Mouse (Mus musculus) layer of hippocampus, adult 8-10 months (tissue): Measurements from ENCODE around the gene Tbk1. TPM values are rescaled to one million over a fixed set of nuclear protein-coding genes. Genes with fewer than 3 reads are reported as not detected.
A peak's percentile ranks its signal among the peaks of the same experiment; 100 is the strongest.

ENCODE experiments used
- DNase-seq, 2 experiments: peaks; one replicate each; pipeline ENCODE4 v3.0.0; 2022; ENCODE audit warnings: low spot score in 2 of 2
- total RNA-seq, 4 experiments: library from RNA; stranded (reverse); gene quantifications; 2 replicates each; pipeline ENCODE4 v1.2.4; 2022

Gene Tbk1
- total RNA-seq, 4 experiments from 2014 or later = 51.3 to 64.1 (median 54.2) TPM

DNA sequence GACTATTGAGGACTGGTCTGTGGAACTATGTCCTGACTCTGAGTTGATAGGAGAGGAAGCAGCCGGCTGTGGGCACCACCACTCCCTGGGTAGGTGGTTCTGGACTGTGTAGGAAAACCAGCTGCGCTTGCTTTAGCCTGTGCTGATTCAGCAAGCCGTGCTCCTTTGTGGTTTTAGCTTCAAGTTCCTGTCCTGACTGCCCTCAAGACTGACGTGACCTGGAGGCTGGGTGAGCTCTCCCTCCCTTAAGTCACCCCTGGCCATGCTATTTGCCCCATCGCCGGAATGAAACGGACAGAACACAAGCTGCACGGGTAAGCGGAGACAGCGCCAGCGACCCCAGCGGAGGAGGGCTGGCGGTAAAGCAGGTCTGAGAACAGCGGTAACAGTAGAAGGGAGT, 4.5 kb upstream of the Tbk1 start:
- DNase-seq = no peak

GRCm38 (mm10) chr10:121587371-121587840, 819 bp upstream of the Tbk1 start:
- DNase-seq = no peak

DNA sequence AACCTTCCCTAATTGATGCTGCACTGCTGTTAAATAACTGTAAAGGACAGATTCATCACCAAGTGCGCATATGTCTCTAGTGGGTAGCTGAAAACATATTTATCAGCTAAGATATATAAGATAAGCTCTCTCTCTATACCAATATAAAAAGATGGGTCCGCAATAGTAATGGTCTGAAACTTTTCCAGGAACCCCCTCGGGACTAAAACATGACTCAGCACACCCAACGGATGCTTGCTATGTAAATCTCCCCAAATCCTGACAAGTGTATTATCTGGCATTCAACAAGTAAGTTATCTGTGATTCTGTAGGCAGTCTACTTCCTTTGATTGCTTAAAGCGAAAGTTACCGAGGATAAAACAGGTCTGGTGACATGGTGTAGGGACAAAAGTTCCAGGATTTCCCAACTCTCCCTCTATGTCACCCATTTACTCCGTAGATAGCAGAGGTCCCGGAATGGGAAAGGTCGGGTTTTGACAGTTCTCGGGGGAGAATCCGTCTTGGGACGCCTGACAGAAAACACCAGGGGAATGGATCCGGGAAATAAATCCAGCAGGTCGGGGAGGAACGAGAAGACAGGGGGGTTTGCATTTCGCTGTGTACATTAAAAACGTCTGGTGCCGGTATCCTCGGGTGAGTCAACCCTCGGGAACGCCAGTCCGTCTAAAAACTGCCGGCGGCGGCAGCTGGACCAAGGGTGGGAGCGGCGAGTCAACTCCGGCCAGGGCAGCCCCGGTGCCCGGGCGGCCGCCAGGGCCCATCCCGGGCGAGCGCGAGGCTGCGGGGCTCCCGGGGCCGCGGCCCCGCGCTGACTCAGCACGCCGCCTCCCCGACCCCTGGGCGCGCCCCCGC, 570 bp downstream of the Tbk1 start:
- DNase-seq = peak in 1 of 2 experiments; percentile 1

DNA sequence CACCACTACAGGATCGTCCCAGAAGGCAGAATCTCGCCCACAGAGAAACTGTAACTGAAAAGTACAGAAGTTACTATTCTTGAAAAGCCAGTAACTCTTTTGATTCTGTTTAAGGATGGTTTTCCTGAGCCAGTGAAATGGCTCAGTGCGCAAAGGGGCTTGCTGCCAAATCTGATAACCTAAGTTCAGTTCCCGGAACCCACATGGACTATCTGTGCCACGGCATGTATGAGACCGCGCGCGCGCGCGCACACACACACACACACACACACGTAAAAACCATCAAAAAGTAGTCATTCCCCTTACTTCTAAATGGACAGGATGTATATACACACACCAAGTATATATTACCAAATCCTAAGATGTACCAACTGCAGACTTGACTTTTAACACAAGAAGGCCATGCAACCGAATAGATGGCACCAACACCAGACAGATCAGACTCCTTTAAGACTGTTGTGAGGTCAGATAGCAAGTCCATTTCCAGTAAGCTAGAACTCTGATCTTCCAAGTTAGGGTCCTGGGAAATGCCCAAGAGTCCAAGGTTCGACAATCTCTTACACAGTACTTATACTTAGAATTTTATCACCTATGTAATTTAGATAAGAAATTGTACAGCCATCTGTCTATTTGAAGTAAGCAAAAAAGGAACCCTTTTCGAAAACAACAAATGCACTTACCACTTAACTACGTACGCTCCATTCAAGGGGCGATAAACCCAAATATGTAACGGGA, 1.4 kb downstream of the Tbk1 start:
- DNase-seq = peak in 1 of 2 experiments; percentile 1

DNA sequence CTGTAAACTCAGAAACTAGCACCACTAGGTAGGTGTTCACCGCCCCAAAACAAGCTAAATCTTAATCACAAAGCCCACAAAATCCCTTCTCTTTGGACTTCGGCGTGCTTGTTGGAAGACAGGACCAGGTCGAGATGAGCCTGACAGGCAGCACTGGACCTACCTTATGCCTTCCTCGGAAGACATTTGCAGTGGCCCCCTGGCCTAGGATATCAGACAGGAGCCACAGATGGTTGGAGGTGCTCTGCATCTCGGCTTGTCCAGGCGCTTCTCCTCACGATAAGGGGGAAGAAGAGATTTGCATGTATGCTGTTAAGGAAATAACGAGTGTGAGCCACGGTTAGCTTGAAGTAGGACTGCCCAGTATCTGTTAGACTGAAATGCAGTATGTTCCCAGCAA, 2.6 kb downstream of the Tbk1 start:
- no peak for DNase-seq

DNA sequence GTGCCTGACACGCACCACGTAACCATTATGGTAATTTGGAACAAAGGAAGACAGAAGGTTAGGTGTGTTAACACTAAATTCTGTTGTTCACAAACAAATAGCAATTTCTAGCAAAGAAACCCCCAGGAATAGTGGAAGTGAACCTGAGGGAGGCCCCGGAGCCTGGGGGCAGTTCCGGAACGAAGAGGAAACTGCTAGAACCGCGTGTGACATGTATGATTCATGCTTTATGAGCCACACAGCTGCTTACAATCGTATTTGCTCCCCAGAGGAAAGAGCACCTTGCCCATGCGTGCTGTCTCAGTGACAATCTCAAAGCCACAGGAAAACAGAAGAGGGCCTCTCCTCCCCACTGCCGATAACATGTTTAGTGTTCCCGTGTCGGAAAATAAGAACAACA, 3.6 kb downstream of the Tbk1 start:
- no peak for DNase-seq

DNA sequence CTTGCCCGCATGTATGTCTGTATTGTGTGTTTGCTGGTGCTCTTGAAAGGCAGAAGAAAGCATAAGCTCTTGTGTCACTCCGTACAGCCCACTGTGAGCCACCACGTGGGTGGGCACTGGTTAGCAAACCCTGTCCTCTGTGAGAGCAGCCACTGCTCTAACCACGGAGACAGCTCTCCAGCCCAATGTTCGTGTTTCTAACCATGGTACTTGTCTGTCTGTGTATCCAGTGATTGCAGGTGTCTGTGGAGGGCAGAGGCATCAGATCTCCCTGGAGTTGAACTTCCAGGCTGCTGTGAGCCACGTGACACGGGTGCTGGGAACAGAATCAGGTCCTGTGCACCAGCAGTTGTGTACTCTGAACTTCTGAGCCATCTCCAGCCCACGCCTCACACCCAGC, 4.3 kb downstream of the Tbk1 start:
- no peak for DNase-seq

- DNase-seq = no peak
Measured at GRCm38 (mm10) chr10:121581405-121581804, 5.2 kb downstream of the Tbk1 start.

DNA sequence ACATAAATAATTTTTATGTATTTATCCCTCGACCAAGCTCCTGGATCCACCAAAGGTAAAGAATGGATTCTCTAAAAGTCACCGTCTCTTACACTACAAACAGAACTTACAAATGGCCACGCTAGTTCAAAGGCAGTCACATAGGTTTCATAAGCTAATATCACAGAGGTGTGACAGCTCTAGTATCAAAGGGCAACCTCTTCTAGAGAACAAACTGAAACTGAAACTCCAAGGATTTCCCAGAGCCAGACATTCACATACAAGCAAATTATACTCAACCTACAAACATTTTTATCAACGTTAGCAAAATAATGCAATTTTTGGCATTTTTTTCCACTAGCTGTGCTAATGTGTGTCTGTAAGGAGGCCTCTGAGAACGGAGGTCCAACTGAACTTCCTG, 6.2 kb downstream of the Tbk1 start:
- no peak for DNase-seq

- DNase-seq = no peak
Measured at GRCm38 (mm10) chr10:121576372-121576771, 10.2 kb downstream of the Tbk1 start.

DNA sequence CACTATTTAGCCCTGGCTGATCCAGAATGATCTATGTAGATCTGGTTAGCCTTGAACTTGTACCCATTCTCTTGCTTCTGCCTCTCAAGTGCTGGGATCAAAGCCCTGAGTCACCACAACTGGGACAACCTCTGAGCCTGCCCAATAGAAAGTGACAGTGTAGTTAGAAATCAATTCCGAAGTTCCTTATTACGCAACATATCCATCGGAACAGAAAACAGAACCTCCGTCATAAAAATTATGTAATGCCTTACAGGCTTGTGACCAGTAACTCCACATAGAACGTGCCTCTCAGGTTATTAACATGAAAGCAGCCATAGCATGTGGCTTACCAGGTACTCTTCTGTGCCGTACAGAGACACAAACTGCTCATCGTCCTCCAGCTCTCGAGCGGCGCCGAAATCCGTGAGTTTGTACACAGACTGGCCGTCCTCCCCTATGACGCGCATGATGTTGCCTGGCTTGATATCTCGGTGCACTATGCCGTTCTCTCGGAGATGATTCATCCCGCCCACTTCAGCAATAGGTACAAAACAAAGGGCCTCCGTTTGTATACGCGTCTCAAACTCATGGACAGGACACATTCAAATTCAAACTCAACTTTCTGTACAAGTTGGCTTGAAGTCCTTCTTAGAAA, 15.0 kb downstream of the Tbk1 start:
- DNase-seq = no peak

DNA sequence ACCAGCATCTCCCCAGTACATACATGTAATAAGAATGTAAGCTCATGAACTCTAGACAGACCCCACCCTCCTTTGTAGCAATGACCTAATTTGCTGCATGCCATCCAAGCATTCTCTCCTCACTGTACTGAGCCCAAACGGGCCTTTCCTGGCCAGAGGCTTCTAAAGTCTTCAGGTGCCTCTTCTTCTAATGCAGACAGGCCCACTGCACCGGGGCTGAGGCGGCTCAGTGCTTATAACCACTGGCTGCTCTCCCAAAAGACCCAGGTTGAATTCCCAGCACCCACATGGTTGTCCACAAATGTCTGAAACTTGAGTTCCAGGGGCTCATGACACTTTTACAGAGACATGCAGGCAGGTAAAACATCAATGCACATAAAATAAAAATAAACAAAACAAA, 15.6 kb downstream of the Tbk1 start:
- DNase-seq = no peak

GRCm38 (mm10) chr10:121569796-121570195, 16.8 kb downstream of the Tbk1 start:
- DNase-seq = no peak

DNA sequence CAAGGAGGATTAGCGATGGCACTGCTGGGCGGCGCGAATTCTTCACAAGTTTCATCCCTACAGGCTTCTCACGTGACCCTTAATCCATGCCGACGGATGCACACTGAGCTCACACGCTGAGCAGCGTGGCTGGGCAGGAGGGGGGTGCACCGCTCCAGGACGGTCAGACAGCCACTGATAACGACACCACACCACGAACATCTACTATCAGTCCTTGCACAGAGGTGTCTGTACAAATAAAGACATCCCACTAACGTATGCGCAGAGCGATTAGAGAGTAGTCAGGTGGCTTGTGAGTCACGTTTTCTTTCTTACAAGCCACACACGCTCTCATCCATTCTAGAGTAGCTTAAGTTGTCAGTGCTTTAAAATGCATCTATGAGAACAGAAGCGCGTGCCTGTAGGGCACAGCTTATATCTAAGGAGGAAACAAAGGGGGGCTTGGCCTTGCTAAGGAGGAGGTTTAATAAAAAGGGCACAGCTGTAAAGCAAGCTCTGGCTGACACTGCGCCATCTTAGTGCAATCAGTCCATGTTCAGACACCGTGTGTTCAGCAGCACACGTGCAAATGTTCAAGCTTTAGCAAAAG, 17.5 kb downstream of the Tbk1 start:
- no peak for DNase-seq

DNA sequence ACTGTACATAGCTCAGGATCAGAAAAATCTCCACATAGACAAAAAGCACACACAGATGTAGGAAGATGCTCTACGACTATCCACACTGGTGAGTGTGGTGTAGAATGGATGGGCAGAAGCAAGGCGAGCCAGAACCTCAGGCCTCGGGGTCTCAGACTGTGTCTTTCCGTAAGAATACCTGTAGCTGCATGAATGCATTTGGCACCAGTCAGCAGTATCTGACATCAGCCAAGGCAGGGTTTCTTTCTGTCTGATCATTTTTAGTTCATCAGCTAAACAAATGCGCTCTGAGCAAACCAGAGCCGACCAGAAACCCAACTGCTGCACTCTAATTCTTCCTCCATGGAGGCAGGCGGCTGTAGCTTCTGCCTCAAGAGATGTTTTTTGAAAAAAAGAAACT, 18.1 kb downstream of the Tbk1 start:
- DNase-seq = peak in 1 of 2 experiments; percentile 1

DNA sequence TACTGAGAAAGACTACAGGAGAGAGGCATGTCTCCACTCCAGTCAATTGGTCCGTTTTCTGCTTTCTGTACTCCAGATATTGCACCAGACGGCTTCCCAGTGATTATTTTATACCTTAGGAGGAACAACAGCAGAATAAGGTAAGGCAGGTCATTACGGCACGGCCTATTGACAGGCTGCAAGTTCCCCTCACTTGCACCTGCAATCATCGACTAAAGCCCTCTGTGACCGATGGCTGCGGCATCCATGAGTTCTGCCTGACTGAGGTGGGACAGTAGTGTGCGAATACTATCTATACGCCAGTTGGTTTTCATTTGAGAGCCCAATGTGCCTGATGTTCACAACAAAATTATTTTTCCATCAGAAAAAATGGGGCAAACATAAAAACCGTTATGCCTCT, 18.6 kb downstream of the Tbk1 start:
- DNase-seq = no peak

- DNase-seq = no peak
Measured at GRCm38 (mm10) chr10:121564447-121564846, 22.1 kb downstream of the Tbk1 start.

DNA sequence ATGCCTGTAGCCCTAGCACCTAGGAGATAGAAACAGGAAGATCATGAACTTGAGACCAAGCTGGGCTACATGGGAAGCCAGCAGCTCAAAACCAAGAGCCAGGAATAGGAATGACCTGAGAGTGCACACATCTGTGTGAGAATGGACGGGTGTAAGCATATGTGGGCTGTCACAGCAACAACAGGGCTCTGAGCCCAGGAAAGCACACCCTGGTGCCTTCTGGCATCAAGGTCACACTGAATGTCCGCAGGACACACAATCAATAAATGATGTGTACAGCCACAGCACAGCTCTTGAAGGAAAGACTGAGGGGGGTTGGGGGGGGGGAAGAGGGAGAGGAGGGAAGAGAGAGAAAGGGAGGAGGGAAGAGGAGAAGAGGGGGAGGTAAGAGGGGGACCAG, 28.4 kb downstream of the Tbk1 start:
- DNase-seq = no peak

GRCm38 (mm10) chr10:121556263-121556662, 30.3 kb downstream of the Tbk1 start:
- DNase-seq = no peak

- DNase-seq = no peak
Measured at GRCm38 (mm10) chr10:121550334-121550733, 36.3 kb downstream of the Tbk1 start.

DNA sequence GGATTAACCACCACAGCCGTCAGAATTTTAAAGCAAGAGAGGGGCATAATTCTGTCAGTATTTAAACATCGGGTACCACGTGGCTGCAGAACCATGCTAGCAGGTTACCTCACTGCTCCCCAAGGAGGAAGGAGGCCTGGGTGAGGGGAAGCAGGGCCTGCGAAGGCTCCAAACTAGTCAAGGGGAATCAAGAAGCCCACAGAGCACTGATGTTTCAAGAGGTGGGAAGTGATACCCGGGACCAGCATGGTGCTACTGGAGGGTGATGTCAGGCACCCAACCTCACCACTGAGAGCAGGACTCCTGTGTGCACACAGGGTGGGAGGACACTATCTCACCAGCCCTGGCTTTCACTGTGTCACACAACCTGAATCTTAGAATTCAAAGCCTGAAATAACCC, 36.9 kb downstream of the Tbk1 start:
- no peak for DNase-seq

GRCm38 (mm10) chr10:121547162-121547561, 39.4 kb downstream of the Tbk1 start:
- DNase-seq = no peak
